Mouse (Mus musculus): ENCODE measurements around the gene Vps41. TPM values are rescaled to one million over a fixed set of nuclear protein-coding genes. Genes with fewer than 3 reads are reported as not detected.

Vps41 gene
- total and polyA plus RNA-seq, 2 experiments from 2014 or later, result 89.4 to 90.5 TPM

DNA sequence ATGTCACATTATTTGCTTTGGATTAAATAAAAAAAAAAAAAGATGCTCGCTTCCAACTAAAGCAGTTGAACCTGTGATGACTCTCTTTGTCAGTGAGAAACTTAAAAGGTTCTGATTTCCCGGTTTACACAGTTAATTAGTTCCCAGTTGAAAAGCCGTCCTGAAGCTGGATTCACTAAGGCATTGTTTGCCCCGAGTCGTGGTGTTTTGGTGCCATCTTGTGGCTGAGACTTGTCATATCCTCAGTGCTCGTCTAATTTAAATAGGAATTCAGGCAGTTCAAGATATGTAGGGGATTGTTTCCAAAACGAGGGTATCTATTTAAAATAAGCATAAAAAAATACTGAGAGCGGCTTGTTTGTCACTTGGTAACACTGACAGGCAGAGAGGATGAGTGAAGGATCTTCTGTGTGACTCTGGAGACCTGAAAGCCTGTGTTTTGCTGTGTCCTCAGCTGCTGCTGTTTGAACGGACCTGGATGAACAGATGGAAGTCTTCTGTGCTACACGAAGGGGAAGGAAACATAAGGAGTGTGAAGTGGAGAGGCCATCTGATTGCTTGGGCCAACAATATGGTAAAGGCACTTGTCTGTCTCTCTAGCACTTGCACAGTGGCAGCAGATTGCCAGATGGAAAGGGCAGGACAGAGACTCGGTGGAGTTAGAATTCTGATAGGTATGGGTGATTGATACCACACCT is 93.0 kb downstream of the Vps41 start:
- H3K27ac ChIP-seq, result no peak overlapping the region
- H3K36me3 ChIP-seq (ENCODE audit: insufficient read depth, low read length), result no peaks in the 10 kb centered on the region; the same call in 1 of the 2 replicates
- no peaks in the 10 kb centered on the region for H3K27me3 ChIP-seq (ENCODE audit: insufficient read depth, low read length)
- 0 out of 2 replicates have a peak overlapping the region, but pooled peaks have one; percentile 33 for H3K9ac ChIP-seq (replicated peaks; ENCODE audit: low read length)
- no peaks in the 10 kb centered on the region; the same call in 1 of the 2 replicates for H3K4me1 ChIP-seq (ENCODE audit: insufficient read depth, low read length)
- WGBS, result 16% methylated on average over 11 of the region's 11 CpGs
- DNase-seq (ENCODE audit: low spot score), result peak; percentile 93
- H3K4me2 ChIP-seq (ENCODE audit: low read depth, low read length), result no peak overlapping the region
- ATAC-seq, result peak; percentile 89
- no peaks in the 10 kb centered on the region for H3K9me3 ChIP-seq (ENCODE audit: low read length)
- no peak overlapping the region for H3K4me3 ChIP-seq (ENCODE audit: low read length)
- TF ChIP-seq CTCF (IDR thresholded peaks at IDR 0.05; ENCODE audit: low read depth), result peak; percentile 89

DNA sequence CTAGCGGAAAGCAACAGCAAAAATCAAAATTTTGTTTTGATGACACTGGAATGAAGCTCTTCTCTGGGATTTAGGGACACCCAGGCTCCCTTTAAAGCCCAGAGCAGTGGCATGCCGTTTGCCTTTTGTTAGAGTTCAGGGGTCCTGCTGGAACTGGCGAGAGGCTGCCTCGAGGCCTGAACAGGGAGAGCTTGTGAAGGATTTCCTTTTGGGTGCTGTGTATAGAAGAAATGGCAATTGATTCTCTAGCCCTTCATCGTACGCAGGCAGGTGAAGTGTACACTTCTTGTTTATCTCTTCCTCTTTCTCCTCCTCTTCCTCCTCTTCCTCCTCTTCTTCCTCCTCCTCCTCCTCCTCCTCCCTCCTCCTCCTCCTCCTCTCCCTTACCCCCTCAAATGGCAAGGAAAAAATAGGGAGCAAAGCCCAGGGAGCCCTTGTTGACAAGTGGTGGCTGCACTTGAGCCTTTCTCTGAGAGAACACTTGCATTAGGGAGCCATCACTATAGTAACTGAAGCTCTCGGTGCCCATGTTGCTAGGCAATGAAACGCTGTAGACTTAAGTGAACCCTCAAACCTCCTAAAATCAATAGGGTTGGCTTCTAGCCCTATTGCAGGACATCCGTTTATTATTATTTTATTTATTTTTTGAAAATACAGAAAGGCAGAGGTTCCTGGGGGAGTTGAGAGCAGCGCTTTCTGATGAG is 107.5 kb downstream of the Vps41 start:
- Histone ChIP-seq H3K36me3 (ENCODE audit: insufficient read depth, low read length) (peaks cover 4% of the 10 kb centered on the region), H3K27me3 (ENCODE audit: insufficient read depth, low read length) (no peaks in the 10 kb centered on the region), H3K9ac (replicated peaks; ENCODE audit: low read length) (no peak overlapping the region), H3K4me1 (ENCODE audit: insufficient read depth, low read length) (no peaks in the 10 kb centered on the region), H3K9me3 (ENCODE audit: low read length) (no peaks in the 10 kb centered on the region), H3K4me2 (ENCODE audit: low read depth, low read length) (no peak overlapping the region), H3K27ac (peak overlapping the region; percentile 42; the same call in 1 of the 2 replicates), H3K4me3 (ENCODE audit: low read length) (no peak overlapping the region)
- DNase-seq (ENCODE audit: low spot score), result peak; percentile 44
- TF ChIP-seq CTCF (IDR thresholded peaks at IDR 0.05; ENCODE audit: low read depth), result no peak
- 50% methylated on average over 10 of the region's 10 CpGs for WGBS
- peak; percentile 78 for ATAC-seq

DNA sequence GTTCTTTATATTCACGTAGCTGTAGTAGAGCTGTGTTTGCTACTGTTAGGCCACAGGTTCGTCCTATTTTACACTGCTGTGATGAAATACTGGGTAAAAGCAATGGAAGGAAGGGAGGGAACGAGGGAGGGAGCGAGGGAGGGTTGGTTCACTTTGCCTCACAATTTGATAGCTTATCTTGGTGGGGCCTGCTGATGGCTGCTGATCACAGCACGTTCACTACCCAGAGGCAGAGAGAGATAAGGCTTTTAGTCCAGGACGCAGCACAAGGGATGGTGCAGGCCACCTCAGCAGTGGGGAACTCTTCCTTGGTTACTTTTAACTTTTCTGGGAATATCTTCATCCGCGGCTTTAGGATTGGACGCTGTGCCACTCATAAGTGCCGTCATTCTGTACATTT is 109.9 kb downstream of the Vps41 start:
- no peak overlapping the region for H3K9ac ChIP-seq (replicated peaks; ENCODE audit: low read length)
- peaks cover 4% of the 10 kb centered on the region for H3K36me3 ChIP-seq (ENCODE audit: insufficient read depth, low read length)
- no peaks in the 10 kb centered on the region for H3K4me1 ChIP-seq (ENCODE audit: insufficient read depth, low read length)
- ATAC-seq, result no peak
- no peaks in the 10 kb centered on the region for H3K9me3 ChIP-seq (ENCODE audit: low read length)
- no peak overlapping the region for H3K4me2 ChIP-seq (ENCODE audit: low read depth, low read length)
- H3K27ac ChIP-seq, result no peak overlapping the region
- no peaks in the 10 kb centered on the region for H3K27me3 ChIP-seq (ENCODE audit: insufficient read depth, low read length)
- 94% methylated on average over 10 of the region's 10 CpGs for WGBS
- no peak overlapping the region for H3K4me3 ChIP-seq (ENCODE audit: low read length)
- no peak for TF ChIP-seq CTCF (IDR thresholded peaks at IDR 0.05; ENCODE audit: low read depth)
- DNase-seq (ENCODE audit: low spot score), result no peak

DNA sequence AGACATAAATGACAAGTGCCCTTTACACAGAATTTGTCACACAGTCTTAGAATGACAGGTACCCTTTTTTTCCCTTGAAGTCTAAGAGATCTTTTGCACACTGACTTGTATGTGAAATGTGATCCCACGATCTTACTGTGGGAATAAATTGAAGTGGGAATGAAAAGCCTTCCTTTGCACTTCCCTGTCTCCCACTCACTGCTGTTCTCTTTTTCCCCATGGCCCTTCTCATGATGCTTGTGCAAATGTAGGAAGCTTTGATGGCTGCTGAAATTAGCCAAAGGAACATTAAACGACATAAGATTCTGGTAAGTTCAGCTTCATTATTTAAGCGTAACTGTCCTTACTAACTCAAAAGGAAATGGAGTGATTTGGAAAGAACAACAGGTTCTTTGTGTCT is 113.4 kb downstream of the Vps41 start:
- no peaks in the 10 kb centered on the region for H3K9me3 ChIP-seq (ENCODE audit: low read length)
- H3K9ac ChIP-seq (replicated peaks; ENCODE audit: low read length), result no peak overlapping the region
- no peaks in the 10 kb centered on the region for H3K27me3 ChIP-seq (ENCODE audit: insufficient read depth, low read length)
- H3K27ac ChIP-seq, result no peak overlapping the region
- H3K4me2 ChIP-seq (ENCODE audit: low read depth, low read length), result no peak overlapping the region
- H3K36me3 ChIP-seq (ENCODE audit: insufficient read depth, low read length), result peaks cover 4% of the 10 kb centered on the region
- no peaks in the 10 kb centered on the region for H3K4me1 ChIP-seq (ENCODE audit: insufficient read depth, low read length)
- 76% methylated on average over 3 of the region's 3 CpGs for WGBS
- DNase-seq (ENCODE audit: low spot score), result no peak
- ATAC-seq, result no peak
- no peak overlapping the region for H3K4me3 ChIP-seq (ENCODE audit: low read length)
- no peak for TF ChIP-seq CTCF (IDR thresholded peaks at IDR 0.05; ENCODE audit: low read depth)

DNA sequence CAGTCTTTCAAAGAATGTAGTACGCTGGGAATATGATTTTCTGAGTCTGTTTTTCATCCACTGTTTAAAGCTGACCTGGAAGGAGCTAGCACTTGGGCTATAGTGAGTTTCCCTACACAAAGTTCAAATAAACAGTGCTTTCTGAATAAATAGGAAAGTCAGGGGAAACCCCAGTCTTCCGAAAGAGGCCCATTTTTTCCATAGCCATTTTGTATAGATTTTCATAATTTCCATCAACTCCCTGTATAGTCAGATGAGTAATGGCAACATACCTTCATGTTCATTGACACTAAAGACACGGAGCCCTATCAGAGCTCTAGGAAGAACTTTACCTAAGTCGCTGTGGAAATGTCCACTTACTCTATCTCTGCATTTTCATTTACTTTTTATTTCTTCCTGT is 122.1 kb downstream of the Vps41 start:
- 92% methylated on average over 4 of the region's 4 CpGs for WGBS

DNA sequence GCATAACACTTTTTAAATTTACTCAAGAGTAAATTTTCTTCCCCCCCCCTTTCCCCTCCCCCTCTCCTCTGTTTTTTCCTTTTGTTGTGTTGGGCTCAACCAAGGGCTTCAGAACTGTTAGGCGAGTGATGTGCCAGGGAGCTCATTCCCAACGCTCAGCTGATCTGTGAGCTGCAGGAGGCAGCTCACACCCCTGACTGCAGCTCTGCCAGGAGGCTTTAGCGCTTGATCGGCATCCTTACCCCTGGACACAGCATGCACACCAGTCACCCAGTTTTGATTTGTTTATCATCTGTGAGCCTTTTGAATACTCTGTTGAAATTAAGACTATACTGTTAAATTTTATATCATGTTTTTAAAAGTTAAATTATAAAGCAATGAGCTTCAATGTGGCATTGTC is 123.3 kb downstream of the Vps41 start:
- DNase-seq (ENCODE audit: low spot score), result no peak

More for the DNA sequence above, 122.1 kb downstream of the Vps41 start:
- Histone ChIP-seq H3K4me3 (ENCODE audit: low read length) (no peak overlapping the region), H3K4me1 (ENCODE audit: insufficient read depth, low read length) (no peaks in the 10 kb centered on the region), H3K9me3 (ENCODE audit: low read length) (no peaks in the 10 kb centered on the region), H3K4me2 (ENCODE audit: low read depth, low read length) (no peak overlapping the region), H3K27me3 (ENCODE audit: insufficient read depth, low read length) (no peaks in the 10 kb centered on the region), H3K9ac (replicated peaks; ENCODE audit: low read length) (no peak overlapping the region), H3K36me3 (ENCODE audit: insufficient read depth, low read length) (peaks cover 7% of the 10 kb centered on the region; the same call in 1 of the 2 replicates), H3K27ac (no peak overlapping the region)
- DNase-seq (ENCODE audit: low spot score), result no peak
- ATAC-seq, result no peak
- no peak for TF ChIP-seq CTCF (IDR thresholded peaks at IDR 0.05; ENCODE audit: low read depth)

More for the DNA sequence above, 123.3 kb downstream of the Vps41 start:
- H3K9ac ChIP-seq (replicated peaks; ENCODE audit: low read length), result no peak overlapping the region
- no peak; the same call in 1 of the 2 replicates for ATAC-seq
- no peak overlapping the region for H3K27ac ChIP-seq
- no peak overlapping the region for H3K4me2 ChIP-seq (ENCODE audit: low read depth, low read length)
- no peak for TF ChIP-seq CTCF (IDR thresholded peaks at IDR 0.05; ENCODE audit: low read depth)
- no peaks in the 10 kb centered on the region for H3K9me3 ChIP-seq (ENCODE audit: low read length)
- WGBS, result 42% methylated on average over 4 of the region's 4 CpGs
- peaks cover 7% of the 10 kb centered on the region; the same call in 1 of the 2 replicates for H3K36me3 ChIP-seq (ENCODE audit: insufficient read depth, low read length)
- no peaks in the 10 kb centered on the region for H3K4me1 ChIP-seq (ENCODE audit: insufficient read depth, low read length)
- no peak overlapping the region for H3K4me3 ChIP-seq (ENCODE audit: low read length)
- no peaks in the 10 kb centered on the region for H3K27me3 ChIP-seq (ENCODE audit: insufficient read depth, low read length)
